Mouse (Mus musculus): ENCODE data around the gene Nup155. TPM values are rescaled to one million over a fixed set of nuclear protein-coding genes. Genes with fewer than 3 reads are reported as not detected.
"Not testable (repeated sequence)": the region's sequence is repeated elsewhere in the genome, so short reads cannot be mapped to it uniquely, and the experiment has no call there.

Nup155 gene
- polyA plus RNA-seq (2014; fragmentation: Nextera tagmentation; extraction: Ambion mirVana): 21.7 and 22.7 TPM in 2 replicates

DNA sequence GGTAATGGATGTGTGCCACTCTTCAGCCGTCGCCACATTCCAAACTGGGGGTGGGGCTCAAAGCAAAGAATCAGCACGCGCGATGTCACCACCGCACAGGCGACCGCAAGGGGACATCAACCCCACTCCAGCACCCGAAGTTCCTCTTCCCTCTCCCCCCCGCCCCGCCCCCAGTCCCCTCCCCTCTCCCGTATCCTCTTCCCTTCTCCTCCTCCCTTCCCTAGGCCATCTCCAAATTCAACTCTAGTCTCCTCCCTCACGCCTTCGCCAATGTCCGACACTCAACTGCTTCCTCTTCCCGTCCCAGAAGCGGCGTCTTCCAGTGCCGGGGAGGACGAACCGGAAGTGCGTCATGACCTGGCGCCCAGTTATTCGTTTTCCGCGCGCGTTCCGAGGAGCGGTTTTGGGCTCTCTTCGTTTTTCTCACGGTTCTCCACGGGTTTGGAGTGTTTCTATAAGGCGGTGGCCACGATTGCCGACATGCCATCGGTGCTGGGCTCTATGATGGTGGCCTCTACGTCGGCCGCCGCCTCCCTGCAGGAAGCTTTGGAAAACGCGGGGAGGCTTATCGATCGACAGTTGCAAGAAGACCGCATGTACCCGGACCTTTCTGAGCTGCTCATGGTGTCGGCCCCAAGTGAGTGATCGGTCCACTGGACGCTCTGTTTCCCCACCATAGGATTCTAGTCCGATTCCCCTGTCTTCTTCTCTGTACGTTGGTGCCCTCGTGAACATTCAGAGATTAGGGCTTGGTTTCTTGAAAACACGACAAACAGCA lies at the start of gene Nup155:
Gene Nup155, plus strand, starts transcription at position 308 of the 778 bp plus-strand sequence.
- peak; percentile 96 for ATAC-seq (ENCODE audit: insufficient number of reproducible peaks, insufficient read depth, low FRiP score, low read depth)
- peaks cover 17% of the 10 kb centered on the region for H3K36me3 ChIP-seq (ENCODE audit: control insufficient read depth, insufficient read depth, low read length)
- no peaks in the 10 kb centered on the region for H3K9me3 ChIP-seq (ENCODE audit: control insufficient read depth, low read depth, low read length)
- no peaks in the 10 kb centered on the region for H3K27me3 ChIP-seq (ENCODE audit: control insufficient read depth, insufficient read depth, low read length)
- WGBS: under 1% methylated on average over 53 of the region's 54 CpGs
- H3K9ac ChIP-seq (replicated peaks; ENCODE audit: low read depth, low read length): peak within 1 kb of the TSS; percentile 78
- peaks cover 6% of the 10 kb centered on the region; the same call in 1 of the 2 replicates for H3K4me1 ChIP-seq (ENCODE audit: control insufficient read depth, insufficient read depth, low read length)
- peak within 1 kb of the TSS; percentile 73; the same call in 1 of the 2 replicates for H3K27ac ChIP-seq (ENCODE audit: low read length)
- peak within 1 kb of the TSS; percentile 93 for H3K4me3 ChIP-seq (ENCODE audit: low read depth, low read length)
- H3K4me2 ChIP-seq (replicated peaks; ENCODE audit: low read depth, low read length): peak within 1 kb of the TSS; percentile 73

- Histone ChIP-seq H3K4me1 (ENCODE audit: control insufficient read depth, insufficient read depth, low read length) (no peaks in the 10 kb centered on the region), H3K27ac (ENCODE audit: low read length) (no peak overlapping the region), H3K9ac (replicated peaks; ENCODE audit: low read depth, low read length) (no peak overlapping the region), H3K9me3 (ENCODE audit: control insufficient read depth, low read depth, low read length) (no peaks in the 10 kb centered on the region), H3K27me3 (ENCODE audit: control insufficient read depth, insufficient read depth, low read length) (no peaks in the 10 kb centered on the region), H3K4me3 (ENCODE audit: low read depth, low read length) (no peak overlapping the region), H3K36me3 (ENCODE audit: control insufficient read depth, insufficient read depth, low read length) (no peaks in the 10 kb centered on the region; the same call in 1 of the 2 replicates), H3K4me2 (replicated peaks; ENCODE audit: low read depth, low read length) (no peak overlapping the region)
- no peak for ATAC-seq (ENCODE audit: insufficient number of reproducible peaks, insufficient read depth, low FRiP score, low read depth)
- WGBS: 57% methylated on average over 6 of the region's 6 CpGs
These were observed 43.9 kb upstream of the Nup155 start for GRCm38 (mm10) chr15:8065221-8065620.

- not testable (repeated sequence) for H3K27ac ChIP-seq (ENCODE audit: low read length); H3K9ac ChIP-seq (replicated peaks; ENCODE audit: low read depth, low read length); H3K4me2 ChIP-seq (replicated peaks; ENCODE audit: low read depth, low read length); H3K4me1 ChIP-seq (ENCODE audit: control insufficient read depth, insufficient read depth, low read length); H3K9me3 ChIP-seq (ENCODE audit: control insufficient read depth, low read depth, low read length); ATAC-seq (ENCODE audit: insufficient number of reproducible peaks, insufficient read depth, low FRiP score, low read depth); H3K36me3 ChIP-seq (ENCODE audit: control insufficient read depth, insufficient read depth, low read length); H3K4me3 ChIP-seq (ENCODE audit: low read depth, low read length); H3K27me3 ChIP-seq (ENCODE audit: control insufficient read depth, insufficient read depth, low read length)
- 92% methylated on average over 3 of the region's 3 CpGs for WGBS
These were observed 35.9 kb upstream of the Nup155 start for GRCm38 (mm10) chr15:8073159-8073558.

GRCm38 (mm10) chr15:8082139-8082538 lies 26.9 kb upstream of the Nup155 start:
- Histone ChIP-seq H3K9me3 (ENCODE audit: control insufficient read depth, low read depth, low read length) (no peaks in the 10 kb centered on the region), H3K4me3 (ENCODE audit: low read depth, low read length) (no peak overlapping the region), H3K4me2 (replicated peaks; ENCODE audit: low read depth, low read length) (no peak overlapping the region), H3K9ac (replicated peaks; ENCODE audit: low read depth, low read length) (no peak overlapping the region), H3K27me3 (ENCODE audit: control insufficient read depth, insufficient read depth, low read length) (no peaks in the 10 kb centered on the region), H3K36me3 (ENCODE audit: control insufficient read depth, insufficient read depth, low read length) (peaks cover 20% of the 10 kb centered on the region; the same call in 1 of the 2 replicates), H3K4me1 (ENCODE audit: control insufficient read depth, insufficient read depth, low read length) (no peaks in the 10 kb centered on the region), H3K27ac (ENCODE audit: low read length) (no peak overlapping the region)
- ATAC-seq (ENCODE audit: insufficient number of reproducible peaks, insufficient read depth, low FRiP score, low read depth): no peak
- WGBS: 92% methylated on average over 8 of the region's 8 CpGs

DNA sequence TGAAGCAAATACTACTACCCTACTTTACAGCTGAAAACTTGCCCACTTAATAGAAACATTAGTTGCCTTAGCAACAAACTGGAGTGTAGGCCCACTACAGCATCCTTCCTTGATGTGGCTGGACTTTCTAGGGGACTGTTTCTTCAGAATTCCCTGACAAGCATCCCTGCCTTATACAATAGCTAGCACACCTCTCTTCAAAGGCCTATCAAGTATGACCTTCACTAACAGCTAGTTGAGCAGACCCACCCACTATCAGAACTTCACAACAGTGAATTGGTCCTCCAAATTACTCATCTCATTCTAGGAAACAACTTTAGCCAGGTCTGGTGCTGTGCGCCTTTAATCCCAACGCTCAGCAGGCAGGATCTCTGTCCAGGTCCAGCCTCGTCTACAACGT lies 21.8 kb upstream of the Nup155 start:
- H3K4me3 ChIP-seq (ENCODE audit: low read depth, low read length): no peak overlapping the region
- H3K9ac ChIP-seq (replicated peaks; ENCODE audit: low read depth, low read length): no peak overlapping the region
- WGBS: 94% methylated on average over 4 of the region's 4 CpGs
- ATAC-seq (ENCODE audit: insufficient number of reproducible peaks, insufficient read depth, low FRiP score, low read depth): no peak
- no peaks in the 10 kb centered on the region for H3K4me1 ChIP-seq (ENCODE audit: control insufficient read depth, insufficient read depth, low read length)
- peaks cover 9% of the 10 kb centered on the region; the same call in 1 of the 2 replicates for H3K36me3 ChIP-seq (ENCODE audit: control insufficient read depth, insufficient read depth, low read length)
- H3K27me3 ChIP-seq (ENCODE audit: control insufficient read depth, insufficient read depth, low read length): no peaks in the 10 kb centered on the region
- no peak overlapping the region for H3K27ac ChIP-seq (ENCODE audit: low read length)
- H3K9me3 ChIP-seq (ENCODE audit: control insufficient read depth, low read depth, low read length): no peaks in the 10 kb centered on the region
- H3K4me2 ChIP-seq (replicated peaks; ENCODE audit: low read depth, low read length): no peak overlapping the region

GRCm38 (mm10) chr15:8088715-8089114 lies 20.4 kb upstream of the Nup155 start:
- no peak for ATAC-seq (ENCODE audit: insufficient number of reproducible peaks, insufficient read depth, low FRiP score, low read depth)
- Histone ChIP-seq H3K27me3 (ENCODE audit: control insufficient read depth, insufficient read depth, low read length) (no peaks in the 10 kb centered on the region), H3K4me1 (ENCODE audit: control insufficient read depth, insufficient read depth, low read length) (no peaks in the 10 kb centered on the region), H3K27ac (ENCODE audit: low read length) (no peak overlapping the region), H3K9ac (replicated peaks; ENCODE audit: low read depth, low read length) (no peak overlapping the region), H3K36me3 (ENCODE audit: control insufficient read depth, insufficient read depth, low read length) (peaks cover 12% of the 10 kb centered on the region), H3K9me3 (ENCODE audit: control insufficient read depth, low read depth, low read length) (no peaks in the 10 kb centered on the region), H3K4me3 (ENCODE audit: low read depth, low read length) (no peak overlapping the region), H3K4me2 (replicated peaks; ENCODE audit: low read depth, low read length) (no peak overlapping the region)
- WGBS: 77% methylated on average over 3 of the region's 3 CpGs

DNA sequence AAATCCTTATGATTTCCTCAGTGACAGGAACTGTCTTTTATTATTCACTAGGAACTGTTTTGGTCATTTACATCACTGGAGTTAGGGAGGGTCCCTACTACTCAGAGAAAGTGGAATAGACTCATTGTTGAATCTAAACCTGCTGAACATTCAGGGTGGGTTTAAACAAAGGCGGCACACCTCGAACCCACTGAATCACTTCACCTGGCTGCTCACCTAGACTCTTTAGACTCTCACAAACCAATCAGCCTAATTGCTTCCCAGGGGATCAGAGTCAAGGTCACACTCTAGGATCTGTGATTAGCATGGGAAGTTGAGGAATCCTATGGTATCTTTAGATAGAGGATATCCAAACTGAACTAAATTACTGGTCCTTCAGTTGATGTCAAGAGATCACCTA lies 18.4 kb upstream of the Nup155 start:
- peaks cover 18% of the 10 kb centered on the region for H3K36me3 ChIP-seq (ENCODE audit: control insufficient read depth, insufficient read depth, low read length)
- no peak overlapping the region for H3K4me3 ChIP-seq (ENCODE audit: low read depth, low read length)
- H3K4me2 ChIP-seq (replicated peaks; ENCODE audit: low read depth, low read length): no peak overlapping the region
- no peaks in the 10 kb centered on the region for H3K27me3 ChIP-seq (ENCODE audit: control insufficient read depth, insufficient read depth, low read length)
- H3K4me1 ChIP-seq (ENCODE audit: control insufficient read depth, insufficient read depth, low read length): no peaks in the 10 kb centered on the region
- no peak overlapping the region for H3K27ac ChIP-seq (ENCODE audit: low read length)
- no peak for ATAC-seq (ENCODE audit: insufficient number of reproducible peaks, insufficient read depth, low FRiP score, low read depth)
- no peak overlapping the region for H3K9ac ChIP-seq (replicated peaks; ENCODE audit: low read depth, low read length)
- WGBS: 96% methylated on average over 2 of the region's 2 CpGs
- H3K9me3 ChIP-seq (ENCODE audit: control insufficient read depth, low read depth, low read length): no peaks in the 10 kb centered on the region

DNA sequence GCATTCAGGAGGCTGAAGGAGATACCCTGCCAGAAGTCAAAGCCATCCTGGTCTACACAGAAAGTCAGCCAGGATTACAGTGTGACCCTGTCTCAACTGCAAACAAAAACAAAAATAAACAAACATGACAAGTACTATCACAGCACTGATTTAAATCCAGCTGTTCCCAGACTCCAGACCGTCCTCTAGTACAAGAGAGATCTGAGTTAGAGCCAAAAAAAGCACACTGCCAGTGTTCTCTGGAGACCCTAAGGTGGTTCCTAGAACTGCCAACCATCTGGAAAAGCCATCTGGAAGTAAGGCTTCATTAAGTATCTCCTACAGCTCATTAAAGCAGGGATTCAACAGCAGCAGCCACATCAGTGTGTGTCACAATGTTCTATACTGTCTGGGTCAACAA lies 16.4 kb upstream of the Nup155 start:
- H3K4me2 ChIP-seq (replicated peaks; ENCODE audit: low read depth, low read length); H3K27ac ChIP-seq (ENCODE audit: low read length); ATAC-seq (ENCODE audit: insufficient number of reproducible peaks, insufficient read depth, low FRiP score, low read depth); H3K9ac ChIP-seq (replicated peaks; ENCODE audit: low read depth, low read length); H3K27me3 ChIP-seq (ENCODE audit: control insufficient read depth, insufficient read depth, low read length); H3K4me3 ChIP-seq (ENCODE audit: low read depth, low read length); H3K9me3 ChIP-seq (ENCODE audit: control insufficient read depth, low read depth, low read length); H3K4me1 ChIP-seq (ENCODE audit: control insufficient read depth, insufficient read depth, low read length): not testable (repeated sequence)
- 87% methylated on average over 1 of the region's 1 CpGs for WGBS
- peaks cover 25% of the 10 kb centered on the region for H3K36me3 ChIP-seq (ENCODE audit: control insufficient read depth, insufficient read depth, low read length)

All from stomach, embryonic 14.5 days (tissue).